Mouse (Mus musculus): ENCODE measurements at regions not wholly inside any gene's neighbourhood (a gene's known extent, or its start where the extent isn't known, plus 50 kb on each side); places are given as distances from the start of the nearest gene placed in this dataset.

DNA sequence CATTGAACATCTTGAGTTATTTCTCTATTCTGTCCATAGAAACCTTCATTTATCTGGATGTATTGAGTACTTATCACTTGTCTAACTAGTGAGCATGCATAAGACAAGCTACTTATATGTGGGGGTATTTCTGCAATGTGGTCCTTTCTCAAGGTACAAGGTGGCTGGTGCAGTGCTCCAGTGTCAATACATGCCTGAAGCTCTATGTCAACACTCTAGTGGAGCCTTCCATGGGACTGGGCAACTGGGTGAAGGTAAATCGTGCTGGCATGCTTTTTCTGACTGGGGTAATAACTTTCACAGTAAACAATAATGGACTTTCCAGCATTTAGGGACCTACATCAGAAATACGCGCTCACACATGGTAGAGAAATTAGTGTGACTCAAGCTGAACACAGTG, 750.9 kb downstream of the 1700064H15Rik start:
- no peaks in the 10 kb centered on the region for H3K36me3 ChIP-seq (replicated peaks; ENCODE audit: low read length)
- no peaks in the 10 kb centered on the region for H3K27me3 ChIP-seq (replicated peaks)
- H3K4me1 ChIP-seq = no peaks in the 10 kb centered on the region
- H3K9me3 ChIP-seq = no peaks in the 10 kb centered on the region
- TF ChIP-seq FLI1 (IDR thresholded peaks at IDR 0.05; ENCODE audit: low read length) (no peak), GATA1 (IDR thresholded peaks at IDR 0.05; ENCODE audit: borderline replicate concordance, low read length) (no peak)
- H3K4me3 ChIP-seq (replicated peaks) = no peak overlapping the region

DNA sequence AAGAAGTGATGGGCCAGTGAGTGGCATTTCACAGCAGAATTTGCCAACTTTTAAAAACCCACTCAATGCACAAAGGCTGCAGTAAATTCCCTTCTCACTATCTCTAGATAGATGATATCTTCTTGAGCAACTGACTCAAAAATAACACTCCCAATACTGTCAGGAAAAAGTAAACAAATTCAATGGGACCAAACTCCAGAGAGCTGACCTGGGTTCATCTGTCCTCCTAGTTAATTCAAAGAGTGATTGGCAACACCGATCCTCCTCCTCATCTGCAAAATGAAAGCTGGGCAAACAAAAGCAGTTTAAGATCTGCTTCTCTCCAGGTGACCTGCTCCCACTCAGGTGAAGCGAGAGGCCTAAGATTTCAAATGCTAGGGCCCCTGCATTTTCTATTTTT, 747.3 kb downstream of the 1700064H15Rik start:
- no peaks in the 10 kb centered on the region for H3K4me1 ChIP-seq
- peaks cover 4% of the 10 kb centered on the region; the same call in 1 of the 2 replicates for H3K9me3 ChIP-seq
- no peaks in the 10 kb centered on the region for H3K27me3 ChIP-seq (replicated peaks)
- H3K36me3 ChIP-seq (replicated peaks; ENCODE audit: low read length) = no peaks in the 10 kb centered on the region
- TF ChIP-seq GATA1 (IDR thresholded peaks at IDR 0.05; ENCODE audit: borderline replicate concordance, low read length) (no peak), FLI1 (IDR thresholded peaks at IDR 0.05; ENCODE audit: low read length) (no peak)
- H3K4me3 ChIP-seq (replicated peaks) = no peak overlapping the region

DNA sequence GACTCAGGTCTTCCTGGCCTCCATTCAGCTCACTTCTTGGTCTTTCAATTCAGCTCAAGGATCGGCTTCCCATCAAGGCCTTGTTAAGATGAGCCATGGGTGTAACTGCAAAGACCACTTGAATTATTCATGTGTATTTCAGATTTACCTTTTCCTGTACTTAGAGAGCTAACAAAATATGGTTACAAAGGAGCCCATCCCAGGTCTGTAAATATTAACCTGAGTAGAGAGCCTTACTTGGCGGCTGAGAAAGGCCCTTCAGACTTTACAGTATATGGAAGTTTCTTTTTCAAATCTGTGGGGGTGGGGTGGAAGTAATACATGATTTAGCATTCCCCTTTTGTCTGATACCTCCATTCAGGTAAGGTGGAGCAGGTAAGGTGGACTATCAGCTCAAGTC, 735.7 kb downstream of the 1700064H15Rik start:
- Histone ChIP-seq H3K4me1 (no peaks in the 10 kb centered on the region), H3K4me3 (replicated peaks) (no peak overlapping the region), H3K27me3 (replicated peaks) (no peaks in the 10 kb centered on the region), H3K9me3 (peaks cover 2% of the 10 kb centered on the region; the same call in 1 of the 2 replicates), H3K36me3 (replicated peaks; ENCODE audit: low read length) (no peaks in the 10 kb centered on the region)
- TF ChIP-seq GATA1 (IDR thresholded peaks at IDR 0.05; ENCODE audit: borderline replicate concordance, low read length) (no peak), FLI1 (IDR thresholded peaks at IDR 0.05; ENCODE audit: low read length) (no peak)

DNA sequence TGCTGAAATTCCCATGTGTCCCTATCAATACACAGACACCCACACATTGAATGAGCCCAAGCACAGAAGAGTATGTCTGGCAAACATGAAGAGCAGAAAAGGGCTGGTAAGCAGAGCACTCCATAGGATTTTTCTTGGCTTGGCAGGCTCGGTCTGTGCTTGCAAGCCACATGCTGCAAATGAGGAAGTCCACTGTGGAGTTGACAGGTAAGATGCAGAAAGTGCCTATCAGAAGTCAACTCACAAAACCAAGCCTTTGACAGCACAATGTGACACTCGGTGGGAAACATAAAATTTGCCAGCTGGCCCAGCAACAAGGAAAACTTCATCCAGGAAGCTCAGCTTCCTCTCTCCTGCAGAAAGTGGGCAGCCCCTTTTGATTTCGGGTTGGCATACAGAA, 722.7 kb downstream of the 1700064H15Rik start:
- Histone ChIP-seq H3K9me3 (peaks cover 6% of the 10 kb centered on the region; the same call in 1 of the 2 replicates), H3K4me3 (replicated peaks) (no peak overlapping the region), H3K36me3 (replicated peaks; ENCODE audit: low read length) (no peaks in the 10 kb centered on the region), H3K4me1 (no peaks in the 10 kb centered on the region), H3K27me3 (replicated peaks) (no peaks in the 10 kb centered on the region)
- no peak for TF ChIP-seq GATA1 (IDR thresholded peaks at IDR 0.05; ENCODE audit: borderline replicate concordance, low read length)

DNA sequence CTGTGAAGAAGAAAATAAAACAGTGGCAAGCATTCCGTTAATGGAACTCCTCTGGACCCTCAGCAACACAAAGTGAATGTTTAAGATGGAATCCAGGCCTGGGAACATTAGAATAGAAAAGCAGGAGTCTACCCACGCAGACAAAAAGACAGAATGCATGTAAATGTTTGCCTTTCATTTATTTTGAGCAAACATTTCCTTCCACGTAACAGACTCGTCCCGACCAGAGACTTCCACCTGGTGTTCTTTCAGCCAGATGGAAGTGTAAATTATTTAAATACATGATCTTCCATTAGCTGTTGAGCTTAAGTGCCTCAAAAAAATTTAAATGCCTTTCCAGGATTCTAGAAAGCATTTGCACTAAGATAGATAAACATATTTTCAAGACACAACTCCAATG, 722.3 kb downstream of the 1700064H15Rik start:
- no peaks in the 10 kb centered on the region for H3K4me1 ChIP-seq
- no peaks in the 10 kb centered on the region for H3K27me3 ChIP-seq (replicated peaks)
- H3K9me3 ChIP-seq = peaks cover 6% of the 10 kb centered on the region; the same call in 1 of the 2 replicates
- no peak overlapping the region for H3K4me3 ChIP-seq (replicated peaks)
- no peak for TF ChIP-seq FLI1 (IDR thresholded peaks at IDR 0.05; ENCODE audit: low read length)
- TF ChIP-seq GATA1 (IDR thresholded peaks at IDR 0.05; ENCODE audit: borderline replicate concordance, low read length) = no peak
- no peaks in the 10 kb centered on the region for H3K36me3 ChIP-seq (replicated peaks; ENCODE audit: low read length)

DNA sequence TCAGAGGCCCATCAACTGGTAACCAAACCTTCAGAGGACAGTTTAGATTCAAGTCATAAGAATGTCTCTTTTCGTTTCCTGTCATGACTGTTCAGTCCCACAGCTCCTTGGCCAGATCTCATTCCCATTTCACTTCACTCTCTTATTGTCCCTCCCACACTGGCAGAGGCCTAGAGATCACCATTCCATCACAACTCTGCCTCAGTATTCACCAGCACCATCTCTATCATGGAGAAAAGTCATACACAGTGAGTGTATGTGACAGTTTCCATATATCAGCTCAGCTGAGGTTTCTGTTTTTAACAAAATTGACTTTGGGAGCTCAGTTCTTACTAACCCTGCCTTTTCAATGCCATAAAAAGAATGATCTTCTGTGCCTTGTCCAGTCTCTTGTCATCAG, 719.7 kb downstream of the 1700064H15Rik start:
- H3K36me3 ChIP-seq (replicated peaks; ENCODE audit: low read length) = no peaks in the 10 kb centered on the region
- H3K4me1 ChIP-seq = no peaks in the 10 kb centered on the region
- H3K4me3 ChIP-seq (replicated peaks) = no peak overlapping the region
- TF ChIP-seq FLI1 (IDR thresholded peaks at IDR 0.05; ENCODE audit: low read length) = no peak
- TF ChIP-seq GATA1 (IDR thresholded peaks at IDR 0.05; ENCODE audit: borderline replicate concordance, low read length) = no peak
- peaks cover 10% of the 10 kb centered on the region for H3K9me3 ChIP-seq
- no peaks in the 10 kb centered on the region for H3K27me3 ChIP-seq (replicated peaks)

DNA sequence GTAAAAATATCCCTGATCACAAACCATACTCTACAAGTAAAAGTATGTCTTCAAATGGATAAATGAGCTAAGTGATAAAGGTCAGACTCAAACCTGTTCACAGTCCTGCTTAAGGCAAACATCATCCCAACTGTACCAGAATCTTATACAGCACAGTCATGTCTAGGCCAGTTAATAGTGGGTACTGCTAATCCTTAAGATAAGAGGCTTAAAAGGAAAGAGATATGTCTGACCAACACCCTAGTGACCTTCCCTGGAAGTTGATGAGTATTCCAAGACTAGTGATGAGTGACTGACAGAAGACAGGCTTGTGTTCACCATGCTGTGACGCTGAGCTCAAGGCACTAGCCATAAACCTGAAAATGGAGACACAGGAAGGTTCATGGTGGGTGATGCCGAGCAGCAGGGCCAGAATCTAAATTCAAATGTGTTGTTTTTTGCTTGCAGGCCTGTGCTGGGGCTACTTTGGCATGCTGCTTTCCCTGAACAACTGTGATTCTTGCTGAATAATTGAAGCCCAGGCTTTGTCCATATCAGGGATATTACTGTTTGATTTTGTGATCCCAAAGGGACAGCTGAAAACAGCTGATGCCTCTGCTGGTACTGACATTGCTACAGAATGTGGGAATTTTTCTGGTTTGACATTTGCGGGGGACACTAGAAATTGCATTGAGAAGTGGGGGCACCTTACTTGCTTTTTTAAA, 699.9 kb downstream of the 1700064H15Rik start:
- no peaks in the 10 kb centered on the region for H3K9me3 ChIP-seq
- no peaks in the 10 kb centered on the region for H3K27me3 ChIP-seq (replicated peaks)
- H3K36me3 ChIP-seq (replicated peaks; ENCODE audit: low read length) = no peaks in the 10 kb centered on the region
- TF ChIP-seq GATA1 (IDR thresholded peaks at IDR 0.05; ENCODE audit: borderline replicate concordance, low read length) = no peak
- TF ChIP-seq FLI1 (IDR thresholded peaks at IDR 0.05; ENCODE audit: low read length) = no peak
- no peaks in the 10 kb centered on the region for H3K4me1 ChIP-seq
- no peak overlapping the region for H3K4me3 ChIP-seq (replicated peaks)

DNA sequence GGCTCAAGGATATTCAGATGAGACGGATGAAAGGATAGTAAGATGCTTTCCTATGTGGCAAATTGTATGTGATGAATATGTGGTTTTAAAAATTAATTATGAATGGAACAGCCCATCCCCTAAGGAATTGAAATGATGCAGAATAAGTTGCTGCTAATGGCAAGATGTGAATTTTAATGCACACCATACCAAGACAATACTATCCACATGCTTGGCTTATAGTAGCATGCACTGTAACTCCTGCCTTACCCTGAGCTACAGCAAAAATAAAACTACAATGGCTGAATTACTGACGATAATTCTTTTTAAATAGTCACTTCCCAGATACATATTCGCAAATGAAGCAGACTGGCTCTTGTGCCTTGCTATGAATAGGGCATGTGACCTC, 699.4 kb downstream of the 1700064H15Rik start:
- Histone ChIP-seq H3K27me3 (replicated peaks) (no peaks in the 10 kb centered on the region), H3K9me3 (no peaks in the 10 kb centered on the region), H3K4me1 (no peaks in the 10 kb centered on the region), H3K4me3 (replicated peaks) (no peak overlapping the region), H3K36me3 (replicated peaks; ENCODE audit: low read length) (no peaks in the 10 kb centered on the region)
- TF ChIP-seq FLI1 (IDR thresholded peaks at IDR 0.05; ENCODE audit: low read length) (no peak), GATA1 (IDR thresholded peaks at IDR 0.05; ENCODE audit: borderline replicate concordance, low read length) (no peak)

DNA sequence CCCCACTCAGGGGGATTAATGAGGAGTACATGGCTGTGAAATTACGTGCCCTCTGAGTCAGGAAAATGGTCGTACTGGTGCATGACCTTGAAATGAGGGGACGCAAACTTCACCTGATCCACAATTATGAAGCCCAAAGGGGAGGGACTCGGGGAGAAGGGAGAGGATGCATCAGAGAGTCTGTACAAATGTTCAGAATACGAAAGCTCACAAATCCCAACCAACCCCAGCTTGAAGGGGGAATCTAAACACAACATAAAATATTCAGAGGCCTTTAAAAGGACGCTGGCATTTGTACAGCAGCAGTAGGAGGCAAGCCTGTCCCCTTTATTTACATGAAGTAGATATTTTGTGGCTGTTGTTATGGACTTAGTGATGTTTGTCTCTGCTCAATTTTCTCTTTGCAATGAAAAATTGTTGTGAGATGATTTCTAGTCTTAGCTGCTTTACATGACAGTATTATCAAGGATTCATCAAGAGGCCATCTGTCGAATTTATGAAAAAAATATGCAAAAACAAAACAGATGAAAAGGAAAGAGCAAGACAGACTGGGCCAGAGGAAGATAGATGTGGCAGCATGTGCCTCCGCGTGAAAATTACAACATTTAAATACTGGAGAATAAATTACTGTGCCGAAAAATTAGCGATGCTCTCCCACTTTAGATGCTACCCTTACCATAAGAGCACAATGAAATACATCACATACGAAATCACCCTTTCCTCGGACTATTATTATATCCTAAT, 695.3 kb downstream of the 1700064H15Rik start:
- Histone ChIP-seq H3K27me3 (replicated peaks) (no peaks in the 10 kb centered on the region), H3K4me1 (no peaks in the 10 kb centered on the region), H3K36me3 (replicated peaks; ENCODE audit: low read length) (no peaks in the 10 kb centered on the region), H3K9me3 (peaks cover 10% of the 10 kb centered on the region; the same call in 1 of the 2 replicates), H3K4me3 (replicated peaks) (no peak overlapping the region)
- TF ChIP-seq FLI1 (IDR thresholded peaks at IDR 0.05; ENCODE audit: low read length) (no peak), GATA1 (IDR thresholded peaks at IDR 0.05; ENCODE audit: borderline replicate concordance, low read length) (no peak)

DNA sequence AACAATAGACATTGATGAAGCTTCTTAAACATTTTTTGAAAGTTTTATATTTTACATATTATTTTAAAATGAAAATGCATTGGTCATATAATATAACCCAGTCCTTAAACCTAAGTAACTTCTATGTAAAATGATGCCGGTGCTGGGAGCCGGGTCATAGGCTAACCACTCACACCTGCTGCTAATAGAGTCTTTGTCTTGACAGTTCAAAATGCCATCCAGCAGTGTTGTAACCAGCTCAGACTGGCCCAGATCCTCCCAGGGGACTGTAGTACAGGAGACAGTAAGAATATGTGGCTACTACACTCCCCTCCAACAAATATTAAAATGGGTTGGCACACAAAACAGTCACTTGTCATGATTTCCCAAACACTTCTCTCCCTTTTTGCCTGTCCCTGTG, 693.6 kb downstream of the 1700064H15Rik start:
- TF ChIP-seq FLI1 (IDR thresholded peaks at IDR 0.05; ENCODE audit: low read length) (no peak), GATA1 (IDR thresholded peaks at IDR 0.05; ENCODE audit: borderline replicate concordance, low read length) (no peak)
- H3K9me3 ChIP-seq = peaks cover 10% of the 10 kb centered on the region; the same call in 1 of the 2 replicates
- no peaks in the 10 kb centered on the region for H3K36me3 ChIP-seq (replicated peaks; ENCODE audit: low read length)
- H3K27me3 ChIP-seq (replicated peaks) = no peaks in the 10 kb centered on the region
- no peaks in the 10 kb centered on the region for H3K4me1 ChIP-seq
- H3K4me3 ChIP-seq (replicated peaks) = no peak overlapping the region
